Mouse (Mus musculus): ENCODE measurements around the gene Rpl15. TPM values are rescaled to one million over a fixed set of nuclear protein-coding genes. Genes with fewer than 3 reads are reported as not detected.

The Rpl15 gene
- 406 and 450 TPM in 2 replicates for polyA plus RNA-seq (2015; fragmentation: Nextera tagmentation; extraction: Ambion mirVana)

DNA sequence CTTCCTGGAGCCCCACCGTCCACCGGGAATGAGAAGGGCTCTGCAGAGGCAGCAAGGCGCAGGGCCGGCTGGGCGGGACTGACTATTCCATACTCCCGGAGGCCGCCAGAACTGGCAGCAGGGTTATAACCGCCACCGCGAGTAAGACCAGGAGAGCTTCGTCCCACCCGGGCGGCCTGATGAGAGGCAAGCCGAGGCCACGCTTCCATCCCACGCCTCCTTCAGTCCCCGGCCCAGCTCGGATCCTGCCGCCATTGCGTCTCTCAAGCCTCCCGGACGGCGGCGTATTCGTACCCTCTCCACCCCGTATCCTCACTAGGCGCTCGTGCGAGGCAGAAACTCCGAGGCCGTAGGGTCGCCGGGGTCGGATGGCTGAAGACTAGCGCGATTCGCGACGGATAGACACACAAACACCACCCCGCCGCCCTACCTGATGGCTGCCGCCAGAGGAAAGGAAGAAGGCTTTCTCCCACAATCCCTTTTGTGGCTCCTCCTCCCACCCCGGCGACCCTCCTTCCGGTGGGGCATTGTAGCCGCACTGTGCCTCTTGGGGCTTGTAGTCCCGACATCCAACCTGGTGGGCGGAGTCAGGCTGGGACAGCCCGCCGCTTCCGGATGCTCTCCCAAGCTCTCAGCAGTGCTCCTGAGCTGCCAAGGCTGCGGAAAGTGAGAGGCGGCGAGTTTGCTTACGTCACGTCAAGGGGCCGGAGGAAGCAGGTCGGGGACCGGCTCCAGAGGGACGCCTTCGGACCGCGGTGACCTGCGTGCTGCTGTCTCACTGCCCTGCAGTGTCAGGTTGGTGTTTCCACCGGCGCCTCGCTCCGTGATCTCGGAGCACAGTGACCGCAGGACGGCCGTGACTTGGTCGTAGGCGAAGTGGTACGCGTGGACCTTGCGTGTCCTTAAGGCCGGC, at the start of gene Rpl15, which contains the start of gene Nkiras1:
Rpl15 (minus strand) TSS at position 863 of the 913 bp plus-strand sequence.
Nkiras1 (plus strand) TSS at position 608 of the 913 bp plus-strand sequence.
- 0 out of 2 replicates have a peak, but pooled peaks cover 3% of the 10 kb centered on the region for H3K36me3 ChIP-seq
- H3K4me3 ChIP-seq (replicated peaks): peak within 1 kb of the TSS; percentile 83
- peak within 1 kb of the TSS; percentile 75 for H3K27ac ChIP-seq
- peak within 1 kb of the TSS; percentile 95 for H3K9ac ChIP-seq
- no peaks in the 10 kb centered on the region for H3K27me3 ChIP-seq (replicated peaks)
- no peaks in the 10 kb centered on the region for H3K9me3 ChIP-seq
- peak within 1 kb of the TSS; percentile 70 for H3K4me2 ChIP-seq (replicated peaks)
- ATAC-seq: peak; percentile 99
- WGBS: under 1% methylated on average over 78 of the region's 78 CpGs
- no peaks in the 10 kb centered on the region for H3K4me1 ChIP-seq (replicated peaks)

DNA sequence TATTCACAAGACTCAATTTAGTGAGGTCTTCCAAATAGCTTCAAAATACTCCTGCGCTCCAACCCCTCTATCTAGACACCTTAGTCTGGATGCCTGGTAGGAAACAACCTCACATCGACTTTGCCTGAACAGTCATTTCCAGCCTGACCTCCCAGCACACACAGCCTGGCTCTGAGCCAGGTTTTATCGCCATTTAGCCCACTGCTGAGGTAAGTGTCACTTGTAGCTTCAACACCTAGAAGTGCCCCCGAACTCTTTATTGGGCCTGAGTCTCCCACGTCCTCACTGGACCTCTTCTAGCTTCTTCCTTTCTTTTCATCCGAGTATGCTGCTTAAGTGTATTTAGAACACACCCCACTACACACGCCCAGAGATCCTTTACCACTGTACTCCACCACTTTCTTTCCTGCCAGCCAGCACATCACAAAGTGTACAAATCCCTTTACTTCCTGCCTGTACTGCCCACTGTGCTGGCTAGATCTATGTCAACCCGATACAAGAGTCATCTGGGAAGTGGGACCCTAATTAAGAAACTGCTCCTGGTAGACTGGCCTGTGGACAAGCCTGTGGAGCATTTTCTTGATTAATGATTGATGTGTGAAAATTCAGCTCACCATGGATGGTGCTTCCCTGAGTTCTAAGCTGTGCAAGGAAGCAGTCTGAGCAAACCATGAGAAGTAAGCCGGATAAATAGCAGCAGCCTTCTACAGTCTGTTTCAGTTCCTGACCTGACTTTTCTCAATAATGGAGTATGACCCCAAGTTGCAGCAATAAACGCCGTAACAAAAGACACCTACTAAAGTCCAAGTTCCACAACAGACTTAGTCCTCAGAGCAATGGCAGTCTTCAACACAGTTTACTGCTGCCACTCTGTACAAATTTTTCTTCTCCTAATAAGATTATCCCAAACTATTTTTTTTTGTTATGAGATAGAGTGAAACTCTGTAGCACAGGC, 46.5 kb upstream of the Rpl15 start:
- ATAC-seq: peak; percentile 79

DNA sequence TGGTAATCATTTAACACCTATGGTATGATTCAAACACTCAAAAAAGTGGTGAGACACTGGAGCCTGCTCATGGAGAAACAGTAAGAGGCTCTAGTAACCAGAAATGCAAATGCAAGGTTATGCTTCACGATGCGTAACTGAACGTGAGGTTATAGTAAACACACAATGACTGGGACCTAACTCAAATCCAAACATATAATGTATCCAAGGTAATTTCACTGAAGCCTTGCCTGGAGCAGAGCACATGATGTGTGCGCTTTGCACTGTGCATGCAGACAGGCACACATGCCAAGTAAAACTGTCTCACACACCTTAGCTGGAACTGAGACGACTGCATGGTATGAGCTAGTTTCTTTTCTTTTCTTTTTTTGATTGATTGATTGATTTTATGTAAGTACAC, 33.0 kb upstream of the Rpl15 start:
- H3K27me3 ChIP-seq (replicated peaks): no peaks in the 10 kb centered on the region
- no peaks in the 10 kb centered on the region for H3K9me3 ChIP-seq
- no peaks in the 10 kb centered on the region for H3K36me3 ChIP-seq
- no peak overlapping the region for H3K27ac ChIP-seq
- ATAC-seq: no peak
- H3K4me1 ChIP-seq (replicated peaks): no peaks in the 10 kb centered on the region
- H3K4me2 ChIP-seq (replicated peaks): no peak overlapping the region
- WGBS: 76% methylated on average over 5 of the region's 5 CpGs
- no peak overlapping the region for H3K9ac ChIP-seq
- no peak overlapping the region for H3K4me3 ChIP-seq (replicated peaks)

More for the DNA sequence above, 46.5 kb upstream of the Rpl15 start:
- Histone ChIP-seq H3K27ac (peak overlapping the region; percentile 3; the same call in 1 of the 2 replicates), H3K36me3 (no peaks in the 10 kb centered on the region), H3K9me3 (no peaks in the 10 kb centered on the region), H3K4me3 (replicated peaks) (no peak overlapping the region), H3K4me2 (replicated peaks) (no peak overlapping the region; the same call in 1 of the 2 replicates), H3K4me1 (replicated peaks) (no peaks in the 10 kb centered on the region), H3K9ac (no peak overlapping the region), H3K27me3 (replicated peaks) (no peaks in the 10 kb centered on the region)
- 65% methylated on average over 11 of the region's 11 CpGs for WGBS

DNA sequence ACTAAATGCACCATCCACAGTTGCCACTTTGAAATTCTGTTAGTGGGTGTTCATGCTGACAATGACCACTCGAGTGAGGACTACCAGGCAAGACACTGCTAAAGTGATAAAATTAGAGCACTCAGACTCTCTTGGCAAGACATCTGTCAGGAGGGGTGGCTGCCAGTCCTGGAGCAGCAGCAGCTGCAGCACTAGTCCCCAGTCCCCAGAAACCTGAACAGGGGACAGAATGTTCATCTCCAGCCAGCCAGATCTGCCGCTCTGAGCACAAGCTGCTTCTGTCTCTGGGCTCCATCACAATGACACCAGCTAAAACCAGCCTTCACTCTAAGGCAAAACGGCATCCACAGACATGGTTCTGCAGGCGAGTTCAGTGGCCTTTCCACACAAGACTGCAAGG, 32.1 kb upstream of the Rpl15 start:
- H3K9ac ChIP-seq: no peak overlapping the region
- no peak overlapping the region for H3K4me2 ChIP-seq (replicated peaks)
- H3K27me3 ChIP-seq (replicated peaks): no peaks in the 10 kb centered on the region
- 54% methylated on average over 4 of the region's 4 CpGs for WGBS
- no peak overlapping the region for H3K4me3 ChIP-seq (replicated peaks)
- H3K36me3 ChIP-seq: no peaks in the 10 kb centered on the region
- no peak overlapping the region for H3K27ac ChIP-seq
- ATAC-seq: no peak
- no peaks in the 10 kb centered on the region for H3K4me1 ChIP-seq (replicated peaks)
- no peaks in the 10 kb centered on the region for H3K9me3 ChIP-seq

DNA sequence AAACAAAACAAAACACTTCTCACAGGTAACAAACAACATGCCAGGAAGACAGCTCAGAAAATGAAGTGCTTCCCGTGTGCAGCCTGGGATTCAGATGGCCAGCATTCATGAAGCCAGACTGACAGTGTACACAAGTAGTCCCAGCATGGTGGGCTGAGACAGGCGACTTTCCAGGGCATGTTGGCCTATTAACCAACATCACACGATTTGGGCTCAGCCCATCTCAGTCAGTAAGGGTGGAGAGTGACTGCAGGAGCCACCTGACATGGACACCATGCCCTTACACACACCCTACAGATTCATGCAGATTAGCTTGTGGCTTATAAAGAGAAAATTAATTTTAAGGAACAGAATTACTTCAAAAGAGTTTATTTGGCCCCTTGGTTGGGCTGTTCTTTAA, 31.6 kb upstream of the Rpl15 start:
- H3K27ac ChIP-seq: no peak overlapping the region
- H3K27me3 ChIP-seq (replicated peaks): no peaks in the 10 kb centered on the region
- H3K4me1 ChIP-seq (replicated peaks): no peaks in the 10 kb centered on the region
- no peak for ATAC-seq
- 54% methylated on average over 3 of the region's 3 CpGs for WGBS
- H3K4me3 ChIP-seq (replicated peaks): no peak overlapping the region
- no peaks in the 10 kb centered on the region for H3K9me3 ChIP-seq
- H3K4me2 ChIP-seq (replicated peaks): no peak overlapping the region
- H3K36me3 ChIP-seq: no peaks in the 10 kb centered on the region
- H3K9ac ChIP-seq: no peak overlapping the region

DNA sequence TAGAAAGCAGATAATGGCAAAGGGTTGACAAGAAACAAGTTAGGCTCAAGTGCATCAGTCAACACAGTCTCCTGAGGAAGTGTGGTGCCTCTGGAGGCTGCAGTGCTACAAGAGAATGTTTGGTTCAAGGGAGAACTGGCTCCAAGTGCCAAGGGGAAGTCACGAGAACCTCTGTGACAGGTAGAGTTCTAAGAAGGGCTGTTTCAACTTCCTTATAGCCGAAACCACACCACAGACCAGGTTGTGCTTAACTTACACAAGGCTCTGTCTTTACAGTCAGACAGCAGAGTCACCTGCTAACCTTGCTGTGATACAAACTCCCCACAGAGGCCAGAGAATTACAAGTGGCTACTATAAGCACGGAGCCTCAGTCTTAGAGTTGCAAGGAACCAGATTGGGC, 30.4 kb upstream of the Rpl15 start:
- no peak for ATAC-seq
- Histone ChIP-seq H3K36me3 (no peaks in the 10 kb centered on the region), H3K27ac (no peak overlapping the region), H3K27me3 (replicated peaks) (no peaks in the 10 kb centered on the region), H3K9ac (no peak overlapping the region), H3K4me3 (replicated peaks) (no peak overlapping the region), H3K4me2 (replicated peaks) (no peak overlapping the region), H3K4me1 (replicated peaks) (no peaks in the 10 kb centered on the region), H3K9me3 (no peaks in the 10 kb centered on the region)
- WGBS: 75% methylated on average over 3 of the region's 3 CpGs

DNA sequence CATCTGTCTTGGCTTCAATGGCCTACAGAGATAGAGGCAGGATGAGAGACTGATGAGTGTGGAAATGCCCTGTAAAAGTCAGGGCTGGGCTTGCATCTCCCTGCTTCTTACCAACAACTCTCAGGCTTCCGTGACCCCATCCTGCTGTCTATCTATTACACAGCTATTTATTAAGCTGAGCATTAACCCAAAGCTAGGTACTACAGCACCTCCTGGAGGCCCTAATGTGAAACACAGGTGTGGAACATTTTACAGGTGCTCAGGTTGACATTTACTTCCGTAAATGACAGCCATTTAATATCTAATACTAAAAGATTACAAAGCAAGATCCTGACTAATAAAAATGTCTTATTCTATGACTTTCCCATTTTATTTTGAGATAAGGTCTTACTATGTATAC, 29.5 kb upstream of the Rpl15 start:
- WGBS: 88% methylated on average over 2 of the region's 2 CpGs
- H3K27me3 ChIP-seq (replicated peaks): no peaks in the 10 kb centered on the region
- no peak overlapping the region for H3K27ac ChIP-seq
- no peak for ATAC-seq
- no peak overlapping the region for H3K9ac ChIP-seq
- no peaks in the 10 kb centered on the region for H3K9me3 ChIP-seq
- no peak overlapping the region for H3K4me3 ChIP-seq (replicated peaks)
- H3K4me1 ChIP-seq (replicated peaks): no peaks in the 10 kb centered on the region
- no peak overlapping the region for H3K4me2 ChIP-seq (replicated peaks)
- H3K36me3 ChIP-seq: no peaks in the 10 kb centered on the region

DNA sequence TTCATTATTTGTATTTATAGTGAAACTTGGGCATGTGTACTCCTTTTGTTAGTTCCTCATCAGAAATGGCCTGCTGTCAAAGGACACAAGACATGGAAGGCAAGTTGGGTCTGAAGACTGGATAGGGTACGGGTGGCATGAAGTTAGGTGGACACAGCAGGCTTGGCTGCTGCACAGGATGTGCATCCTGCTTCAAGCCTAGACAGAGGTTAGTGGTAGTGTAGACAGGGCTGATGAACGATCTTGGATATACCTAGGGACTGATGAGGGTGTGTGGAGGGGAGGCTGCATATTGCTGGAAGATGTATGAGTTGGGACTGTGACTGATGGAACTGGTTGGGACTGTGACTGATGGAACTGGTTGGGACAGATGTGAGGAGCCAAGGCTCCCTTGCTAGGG, 27.7 kb upstream of the Rpl15 start:
- no peak for ATAC-seq
- no peak overlapping the region for H3K4me3 ChIP-seq (replicated peaks)
- H3K9me3 ChIP-seq: no peaks in the 10 kb centered on the region
- no peak overlapping the region for H3K9ac ChIP-seq
- WGBS: 91% methylated on average over 2 of the region's 2 CpGs
- no peak overlapping the region for H3K4me2 ChIP-seq (replicated peaks)
- H3K27ac ChIP-seq: no peak overlapping the region
- no peaks in the 10 kb centered on the region for H3K27me3 ChIP-seq (replicated peaks)
- no peaks in the 10 kb centered on the region for H3K4me1 ChIP-seq (replicated peaks)
- no peaks in the 10 kb centered on the region for H3K36me3 ChIP-seq

DNA sequence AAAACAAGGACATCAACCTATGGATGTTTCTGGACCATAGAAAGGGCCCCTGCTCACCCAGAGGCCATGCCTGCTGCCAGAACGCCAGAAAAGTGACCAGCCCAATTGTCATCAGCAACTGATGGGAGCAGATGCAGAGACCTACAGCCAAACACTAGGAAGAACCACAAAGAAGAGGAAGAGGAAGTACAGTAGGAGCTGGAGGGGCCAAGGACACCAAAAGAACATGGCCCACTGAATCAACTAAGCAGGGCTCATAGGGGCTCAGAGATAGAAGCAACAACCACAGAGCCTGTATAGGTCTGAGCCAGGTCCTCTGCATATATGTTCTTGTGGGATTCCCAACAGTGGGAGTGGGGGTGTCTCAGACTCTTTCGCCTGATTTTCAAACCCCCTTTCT, 26.2 kb upstream of the Rpl15 start:
- Histone ChIP-seq H3K27ac (no peak overlapping the region), H3K9ac (no peak overlapping the region), H3K4me2 (replicated peaks) (no peak overlapping the region), H3K4me1 (replicated peaks) (no peaks in the 10 kb centered on the region), H3K27me3 (replicated peaks) (no peaks in the 10 kb centered on the region), H3K36me3 (no peaks in the 10 kb centered on the region), H3K4me3 (replicated peaks) (no peak overlapping the region), H3K9me3 (no peaks in the 10 kb centered on the region)
- WGBS: 87% methylated on average over 2 of the region's 2 CpGs
- ATAC-seq: no peak

DNA sequence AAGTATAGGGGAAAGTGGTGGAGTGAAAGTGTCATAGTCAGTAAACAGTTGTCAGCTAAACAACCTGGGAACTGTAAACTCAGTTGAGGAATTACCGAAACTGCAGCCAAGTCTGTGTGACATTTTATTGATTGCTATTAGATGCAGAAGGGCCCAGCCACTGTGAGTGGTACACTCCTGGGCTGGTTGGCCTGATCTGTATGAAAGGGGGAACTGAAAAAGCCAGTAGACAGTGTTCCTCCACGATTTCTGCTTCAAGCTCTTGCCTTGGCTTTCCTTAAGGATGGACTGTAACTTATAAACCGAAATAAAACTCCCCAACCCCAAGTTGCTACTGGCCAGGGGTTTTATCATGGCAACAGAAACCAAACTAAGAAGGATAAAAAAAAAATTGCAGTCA, 21.4 kb upstream of the Rpl15 start:
- Histone ChIP-seq H3K9ac (no peak overlapping the region), H3K4me1 (replicated peaks) (no peaks in the 10 kb centered on the region), H3K4me2 (replicated peaks) (no peak overlapping the region), H3K4me3 (replicated peaks) (no peak overlapping the region), H3K36me3 (no peaks in the 10 kb centered on the region), H3K9me3 (no peaks in the 10 kb centered on the region), H3K27ac (no peak overlapping the region), H3K27me3 (replicated peaks) (no peaks in the 10 kb centered on the region)
- no peak for ATAC-seq
- 77% methylated on average over 3 of the region's 3 CpGs for WGBS

DNA sequence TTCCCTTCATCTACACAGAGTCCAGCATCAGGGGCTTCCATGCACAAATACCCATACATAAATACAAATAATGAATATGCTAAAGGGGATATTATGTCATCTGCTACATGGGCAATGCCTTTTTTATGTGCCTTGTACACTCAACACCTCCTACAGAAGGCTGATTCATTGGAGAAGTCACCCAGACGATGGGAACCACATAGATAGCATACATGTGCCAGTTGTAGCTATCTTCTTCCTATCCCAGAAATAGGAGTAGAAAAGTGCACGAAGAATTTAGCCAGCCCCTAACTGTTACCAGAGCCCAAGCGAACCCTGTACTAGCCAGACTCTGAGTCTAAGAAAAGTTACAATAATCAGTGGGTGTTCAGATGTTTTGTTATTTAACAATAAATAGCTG, 20.9 kb upstream of the Rpl15 start:
- ATAC-seq: no peak
- Histone ChIP-seq H3K4me1 (replicated peaks) (no peaks in the 10 kb centered on the region), H3K36me3 (no peaks in the 10 kb centered on the region), H3K27me3 (replicated peaks) (no peaks in the 10 kb centered on the region), H3K9ac (no peak overlapping the region), H3K4me2 (replicated peaks) (no peak overlapping the region), H3K4me3 (replicated peaks) (no peak overlapping the region), H3K27ac (no peak overlapping the region), H3K9me3 (no peaks in the 10 kb centered on the region)
- WGBS: 83% methylated on average over 3 of the region's 3 CpGs

DNA sequence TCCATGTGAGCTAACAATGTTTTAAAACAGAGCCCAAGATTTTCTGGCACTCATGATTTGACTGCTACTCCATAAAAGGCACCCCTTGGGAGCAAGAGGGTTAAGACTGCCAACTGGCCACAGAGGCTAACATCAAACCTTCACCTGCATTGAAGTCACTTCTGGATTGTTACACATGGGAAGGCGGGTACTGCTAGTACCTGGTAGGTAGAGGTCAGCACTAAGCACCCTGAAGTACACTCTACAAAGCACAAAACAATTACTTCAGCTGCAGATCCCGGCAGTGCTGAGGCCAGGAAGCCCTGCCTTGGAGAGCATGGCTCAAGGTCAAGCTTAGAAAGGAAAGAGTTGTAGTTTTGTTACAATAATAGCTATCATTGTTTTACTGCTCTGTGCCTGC, 16.2 kb upstream of the Rpl15 start:
- 64% methylated on average over 2 of the region's 2 CpGs for WGBS
- H3K36me3 ChIP-seq: 0 out of 2 replicates have a peak, but pooled peaks cover 4% of the 10 kb centered on the region
- H3K27ac ChIP-seq: no peak overlapping the region
- no peaks in the 10 kb centered on the region for H3K27me3 ChIP-seq (replicated peaks)
- H3K4me3 ChIP-seq (replicated peaks): no peak overlapping the region
- H3K4me2 ChIP-seq (replicated peaks): no peak overlapping the region
- H3K9me3 ChIP-seq: no peaks in the 10 kb centered on the region
- no peak overlapping the region for H3K9ac ChIP-seq
- 0 out of 2 replicates have a peak, but pooled peaks have one; percentile 41 for ATAC-seq
- no peaks in the 10 kb centered on the region for H3K4me1 ChIP-seq (replicated peaks)
